ENCODE assay signal across 21 mouse cellular contexts in genomic region chr16:96700551-96700950, GRCm38 (mm10).
A peak's percentile ranks its signal among the peaks of the same experiment; 100 is the strongest.
DNase-seq lines count a peak whose midpoint lies in the region; ATAC-seq lines count a peak whose summit lies in the region.
"Had no signal": no experiment of that assay in that cellular context is flagged by ENCODE, and none has a peak within 500 bp of the region (broad histone marks: within the 10 kb centered on the region; RNA-seq: fewer than 3 reads in every experiment).

No protein-coding gene starts in this region.

- DNase-seq in frontal cortex, postnatal 25 days (ENCODE audit: low spot score in 2 of 2): no peak
- DNase-seq in layer of hippocampus, adult 11-12 months (ENCODE audit: low spot score): peak; percentile 37
- no peak for DNase-seq in layer of hippocampus, postnatal 25 days (ENCODE audit: extremely low spot score in 1 of 2, low spot score in 1 of 2)
- peak; percentile 13 to 42 for DNase-seq in left cerebral cortex, postnatal 10 days (ENCODE audit: extremely low spot score in 1 of 2, low spot score in 2 of 2)
- DNase-seq in left cerebral cortex, postnatal 4 days: no peak
- DNase-seq in brain, adult 2 months (ENCODE audit: low read depth, low spot score): peak; percentile 84
- DNase-seq: adrenal gland, postnatal 10 days; adrenal gland, postnatal 36 days; B cell, adult 2 months; cerebellum, adult 11 months; cerebellum, adult 2 months; cerebellum, adult 9-11 months; cerebellum, postnatal 36 days; gastrocnemius, postnatal 25 days; heart, adult 18-20 months; heart, postnatal 10 days; heart, postnatal 36 days had no signal

- intact Hi-C loops in left cerebral cortex, postnatal 10 days (cut with DNase I): no loop called here
- intact Hi-C loops in left cerebral cortex, postnatal 4 days (cut with DNase I): no loop called here

- 0 out of 2 replicates have a peak, but pooled peaks have one; percentile 11 for ATAC-seq in frontal cortex, adult (ENCODE audit: low TSS enrichment)
- ATAC-seq: forebrain, embryonic 13.5 days; forebrain, embryonic 16.5 days; Patski had no signal

Comparison
In these comparisons a context has a peak if more than half of its experiments do, and no peak if none do; other contexts are left out.
1. DNase-seq: peak in layer of hippocampus, adult 11-12 months (single experiment), left cerebral cortex, postnatal 10 days (2 of 2) and brain, adult 2 months (single experiment); none in frontal cortex, postnatal 25 days (0 of 2), layer of hippocampus, postnatal 25 days (0 of 2) and left cerebral cortex, postnatal 4 days (single experiment).